Mouse (Mus musculus) heart, embryonic 14.5 days (tissue): ENCODE data around the gene Zc3h10. TPM values are rescaled to one million over a fixed set of nuclear protein-coding genes. Genes with fewer than 3 reads are reported as not detected.

ENCODE experiments used
- ATAC-seq: fragments of 200-750 bp; cut with Nextera tagmentation; 2 replicates; pipeline ENCODE4 v1.8.0; 2017; ENCODE audit warnings: low read depth, moderate TSS enrichment; ENCODE audit not compliant: insufficient number of reproducible peaks, insufficient read depth, low FRiP score
- H3K27ac ChIP-seq, 2 experiments: fragments of 200-500 bp in 1 of 2; fragments of 300-500 bp in 1 of 2; sonication (generic) in 1 of 2; replicated peaks in 1 of 2; 2 replicates each; pipeline ENCODE4 v1.5.1; 2012 to 2014; ENCODE audit warnings: low read depth in 2 of 2, low read length in 2 of 2, control low read depth in 1 of 2, mild to moderate bottlenecking in 1 of 2, mixed read lengths in 1 of 2; ENCODE audit not compliant: control insufficient read depth in 1 of 2, insufficient read depth in 1 of 2
- H3K27me3 ChIP-seq: fragments of 300-500 bp; sonication (generic); 2 replicates; pipeline ENCODE4 v1.6.1; 2014; ENCODE audit warnings: mild to moderate bottlenecking, low read length, control low read depth; ENCODE audit not compliant: control insufficient read depth, insufficient read depth
- H3K36me3 ChIP-seq: fragments of 300-500 bp; sonication (generic); 2 replicates; pipeline ENCODE4 v1.6.1; 2014; ENCODE audit warnings: mild to moderate bottlenecking, control low read depth, low read length, mixed read lengths; ENCODE audit not compliant: control insufficient read depth, insufficient read depth
- H3K4me1 ChIP-seq, 2 experiments: fragments of 200-500 bp in 1 of 2; fragments of 300-500 bp in 1 of 2; sonication (generic) in 1 of 2; 2 replicates each; pipeline ENCODE4 v1.6.1; 2012 to 2014; ENCODE audit warnings: low read length in 2 of 2, control low read depth in 1 of 2, mixed read lengths in 1 of 2; ENCODE audit not compliant: control insufficient read depth in 2 of 2, insufficient read depth in 2 of 2
- H3K4me2 ChIP-seq: fragments of 300-500 bp; sonication (generic); 2 replicates; pipeline ENCODE4 v1.6.1; 2014; ENCODE audit warnings: mild to moderate bottlenecking, low read length
- H3K4me3 ChIP-seq, 2 experiments: fragments of 200-500 bp in 1 of 2; fragments of 300-500 bp in 1 of 2; sonication (generic) in 1 of 2; 2 replicates each; pipeline ENCODE4 v1.5.1; 2012 to 2014; ENCODE audit warnings: low read length in 2 of 2, mild to moderate bottlenecking in 2 of 2, control low read depth in 1 of 2, low read depth in 1 of 2, moderate library complexity in 1 of 2; ENCODE audit not compliant: control insufficient read depth in 1 of 2, insufficient read depth in 1 of 2
- H3K9ac ChIP-seq: fragments of 300-500 bp; sonication (generic); 2 replicates; pipeline ENCODE4 v1.6.1; 2014; ENCODE audit warnings: mild to moderate bottlenecking, low read length
- H3K9me3 ChIP-seq: fragments of 300-500 bp; sonication (generic); 2 replicates; pipeline ENCODE4 v1.6.1; 2016; ENCODE audit warnings: low read length, control low read depth; ENCODE audit not compliant: control insufficient read depth
- WGBS: fragments of 180-500 bp; shearing (Covaris S2); extraction: QIAGEN DNeasy Blood & Tissue Kit; methylation state at CpG from one replicate; pipeline ENCODE4 v1.1.7; 2014; 5-methylcytosine and 5-hydroxymethylcytosine counted together
- polyA plus RNA-seq: library from polyadenylated mRNA; unstranded; fragments of >200 nt; fragmentation: Nextera tagmentation; extraction: Ambion mirVana; gene quantifications from 2 replicates; pipeline ENCODE4 v1.2.1, GENCODE M21; 2014

Zc3h10 gene
- polyA plus RNA-seq: 7.3 and 8.2 TPM in 2 replicates

DNA sequence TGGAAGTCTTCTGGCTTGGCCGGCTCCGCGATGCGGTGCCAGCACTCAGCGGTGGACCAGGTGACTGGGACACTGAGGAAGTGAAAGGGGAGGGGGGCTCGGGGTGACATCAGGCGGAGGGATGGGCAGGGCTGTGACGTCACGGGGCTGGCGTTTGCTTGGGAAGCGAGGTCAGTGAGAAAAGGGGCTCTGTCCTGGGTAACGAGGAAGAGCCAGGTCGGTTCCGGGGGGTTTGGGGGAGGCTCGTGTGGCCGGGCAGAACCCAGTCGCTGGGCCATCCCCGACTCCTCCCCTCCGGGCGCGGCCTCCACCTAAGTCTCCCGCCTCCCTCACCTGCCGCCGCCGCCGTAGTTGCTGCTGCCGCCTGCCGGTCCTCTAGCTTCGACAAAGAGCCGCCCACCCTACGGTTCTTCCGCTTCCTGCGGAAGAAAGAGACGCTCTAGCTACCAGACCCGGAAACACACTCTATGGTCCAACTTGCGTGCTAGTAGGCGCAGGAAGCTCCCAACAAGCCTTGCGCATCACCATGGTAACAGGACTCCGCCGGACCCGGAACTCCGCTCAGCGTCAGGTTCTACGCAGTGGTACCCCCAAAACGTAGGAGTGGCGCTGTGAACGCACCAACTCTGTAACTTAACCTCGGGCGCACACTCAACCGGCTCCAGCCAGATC is at the start of gene Zc3h10:
Gene Zc3h10, minus strand, starts transcription at position 414 of the 672 bp plus-strand sequence.
- Histone ChIP-seq H3K4me1 (peaks cover 2 to 14% of the 10 kb centered on the region in 2 experiments), H3K4me2 (peak within 1 kb of the TSS; percentile 71), H3K9ac (peak within 1 kb of the TSS; percentile 97), H3K4me3 (peak within 1 kb of the TSS; percentile 65 to 79), H3K36me3 (peaks cover 33% of the 10 kb centered on the region), H3K27ac (peak within 1 kb of the TSS; percentile 82 to 92), H3K9me3 (no peaks in the 10 kb centered on the region), H3K27me3 (no peaks in the 10 kb centered on the region)
- ATAC-seq: peak; percentile 87
- under 1% methylated on average over 46 of the region's 50 CpGs for whole genome bisulfite sequencing

DNA sequence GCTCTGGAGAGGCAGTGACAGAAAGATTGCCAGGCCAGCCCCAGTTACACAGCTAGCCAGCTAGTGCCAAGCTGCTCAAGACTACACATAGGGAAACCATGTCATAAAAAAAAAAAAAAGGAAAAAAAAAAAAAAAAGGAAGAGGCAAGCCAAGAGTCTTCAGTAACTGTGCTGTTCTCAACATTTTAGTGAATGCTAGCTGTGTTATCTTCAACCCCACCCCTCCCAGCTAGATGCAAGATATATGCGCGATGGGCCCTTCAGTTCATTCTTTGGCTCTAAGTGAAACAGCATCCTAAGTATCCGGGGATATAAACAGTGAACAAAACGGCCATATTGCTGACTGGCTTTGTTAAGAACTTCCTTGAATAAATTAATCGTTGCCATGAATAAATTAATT is 45.2 kb upstream of the Zc3h10 start:
- ATAC-seq: no peak
- Histone ChIP-seq H3K9ac (no peak overlapping the region), H3K9me3 (no peaks in the 10 kb centered on the region), H3K4me1 (peaks cover 6 to 11% of the 10 kb centered on the region in 2 experiments), H3K36me3 (no peaks in the 10 kb centered on the region), H3K27ac (no peak overlapping the region), H3K4me2 (no peak overlapping the region), H3K4me3 (no peak overlapping the region), H3K27me3 (peaks cover 15% of the 10 kb centered on the region)
- WGBS: 71% methylated on average over 5 of the region's 5 CpGs

DNA sequence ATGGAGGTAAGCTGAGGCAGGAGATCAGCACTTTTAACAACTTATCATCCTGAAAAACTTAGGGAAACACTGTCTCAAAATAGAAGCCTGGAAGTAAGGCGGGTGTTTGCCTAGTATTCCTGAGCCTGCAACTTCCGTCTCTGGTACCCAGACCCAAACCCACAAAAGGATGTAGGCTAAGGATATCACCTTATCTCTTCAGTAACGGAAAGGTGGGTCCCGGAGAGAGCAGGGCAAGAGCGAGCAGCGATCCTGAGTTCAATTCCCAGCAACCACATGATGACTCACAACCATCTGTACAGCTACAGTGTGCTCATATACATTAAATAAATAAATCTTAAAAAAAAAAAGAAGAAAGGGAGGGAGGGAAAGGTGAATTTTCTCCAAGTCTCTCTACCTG is 43.9 kb upstream of the Zc3h10 start:
- no peak for ATAC-seq
- peaks cover 6 to 11% of the 10 kb centered on the region in 2 experiments for H3K4me1 ChIP-seq
- H3K4me3 ChIP-seq: no peak overlapping the region
- H3K9ac ChIP-seq: no peak overlapping the region
- no peak overlapping the region for H3K27ac ChIP-seq
- no peaks in the 10 kb centered on the region for H3K9me3 ChIP-seq
- no peaks in the 10 kb centered on the region for H3K36me3 ChIP-seq
- WGBS: 54% methylated on average over 6 of the region's 6 CpGs
- H3K4me2 ChIP-seq: no peak overlapping the region
- H3K27me3 ChIP-seq: peaks cover 20% of the 10 kb centered on the region

DNA sequence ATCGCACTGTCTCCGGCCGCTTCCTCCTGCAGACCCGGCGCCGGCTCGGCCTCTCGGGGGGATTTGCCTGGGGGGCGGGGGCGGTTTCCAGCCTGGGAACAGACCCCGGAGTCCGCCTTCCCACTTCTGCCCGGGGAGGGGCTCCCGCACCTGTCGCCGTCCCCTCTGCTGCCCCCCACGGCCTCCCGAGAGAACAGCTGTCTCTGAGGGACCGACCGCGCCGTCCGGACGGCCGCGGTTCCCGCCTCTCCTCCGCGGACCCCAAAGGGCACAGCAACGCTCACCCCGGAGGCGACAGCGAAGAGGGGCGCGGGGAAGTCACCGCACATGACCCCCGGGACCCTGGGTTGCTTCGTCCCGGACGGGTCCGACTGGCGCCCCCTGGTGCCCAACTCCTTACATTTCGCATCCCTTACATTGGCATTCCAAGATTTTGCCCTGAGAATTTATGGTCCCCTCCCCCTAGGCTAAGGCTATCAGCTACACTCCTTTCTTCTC is 42.7 kb upstream of the Zc3h10 start:
- Histone ChIP-seq H3K27me3 (peaks cover 20% of the 10 kb centered on the region), H3K4me3 (peak overlapping the region; percentile 56 to 75), H3K4me2 (peak overlapping the region; percentile 99), H3K4me1 (peaks cover 6 to 11% of the 10 kb centered on the region in 2 experiments), H3K36me3 (no peaks in the 10 kb centered on the region), H3K27ac (no peak overlapping the region), H3K9me3 (no peaks in the 10 kb centered on the region), H3K9ac (peak overlapping the region; percentile 70)
- peak; percentile 44 for ATAC-seq
- WGBS: under 1% methylated on average over 42 of the region's 43 CpGs

DNA sequence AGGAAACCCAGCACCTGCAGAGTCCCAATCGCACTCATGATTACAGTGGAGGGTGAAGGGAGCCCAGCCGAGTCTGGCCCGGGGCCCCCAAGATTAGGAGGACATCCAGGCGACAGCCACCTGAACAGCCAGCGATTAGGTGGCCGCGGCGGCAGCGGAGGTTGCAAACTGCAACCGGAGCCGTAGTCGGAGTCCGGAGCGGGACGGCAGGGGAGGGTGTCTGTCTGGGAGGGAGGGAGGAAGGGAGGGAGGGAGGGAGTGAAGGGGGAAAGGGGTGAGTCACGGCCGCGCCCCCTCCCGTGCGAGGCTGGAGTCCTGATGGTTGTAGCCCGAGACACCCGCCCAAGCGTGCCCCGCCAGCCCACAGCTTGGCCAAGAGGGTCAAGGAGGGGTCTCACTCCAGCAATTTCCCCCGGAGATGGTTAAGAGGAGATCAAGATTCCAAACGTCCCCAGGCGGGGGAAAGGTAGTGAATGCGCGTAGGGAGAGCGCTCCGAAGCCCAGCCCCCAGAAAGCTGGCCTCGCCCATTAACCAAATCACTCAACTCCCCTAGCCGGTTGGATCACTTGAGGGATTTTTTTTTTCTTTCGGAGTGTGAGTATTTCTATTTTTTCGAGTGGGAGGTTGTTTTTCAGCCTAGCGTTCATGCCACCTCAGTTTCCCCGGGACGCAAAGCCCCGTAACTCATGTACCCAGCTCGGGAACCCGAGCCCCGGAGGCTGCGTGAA is 42.1 kb upstream of the Zc3h10 start, which contains the start of gene Erbb3:
Gene Erbb3, minus strand, starts transcription at position 189 of the 729 bp plus-strand sequence.
- Histone ChIP-seq H3K27me3 (peaks cover 20% of the 10 kb centered on the region), H3K9ac (peak within 1 kb of the TSS; percentile 70), H3K36me3 (no peaks in the 10 kb centered on the region), H3K27ac (no peak within 1 kb of the TSS), H3K9me3 (no peaks in the 10 kb centered on the region), H3K4me2 (peak within 1 kb of the TSS; percentile 99), H3K4me3 (peak within 1 kb of the TSS; percentile 56 to 75), H3K4me1 (peaks cover 6 to 11% of the 10 kb centered on the region in 2 experiments)
- 0% methylated on average over 42 of the region's 43 CpGs for WGBS
- peak; percentile 45; the same call in 1 of the 2 replicates for ATAC-seq

DNA sequence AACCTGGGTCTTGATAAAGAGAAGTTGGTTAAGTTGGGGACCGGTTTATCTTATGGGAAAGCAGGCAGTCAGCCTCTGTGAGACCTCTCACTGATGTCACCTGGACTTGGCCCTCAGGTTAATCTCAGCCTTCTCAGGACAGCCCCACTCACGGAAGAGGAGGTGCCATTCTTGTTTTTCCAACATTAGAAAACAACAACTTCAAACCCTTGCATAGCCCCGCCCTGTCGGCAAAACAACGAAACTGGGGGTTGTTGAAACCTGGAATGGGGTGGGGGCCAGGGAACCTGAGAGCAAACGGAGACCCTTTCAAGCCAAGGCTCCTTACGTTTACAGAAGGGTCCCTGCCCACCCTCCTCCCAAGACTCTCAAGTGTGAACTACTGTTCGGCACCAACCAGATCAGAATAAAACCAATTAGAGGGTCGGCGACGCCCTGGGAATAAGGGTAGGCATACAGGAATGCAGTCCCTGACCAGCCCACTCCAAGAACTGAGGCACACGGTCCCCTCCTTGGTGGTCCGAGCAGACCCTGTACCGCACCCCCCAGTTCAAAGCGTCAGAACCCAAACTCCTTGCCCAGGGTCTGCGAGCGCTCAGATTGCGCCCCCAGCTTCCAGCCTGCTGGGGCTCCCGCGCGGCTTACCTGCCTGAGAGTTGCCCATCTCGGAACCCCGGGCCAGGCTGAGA is 41.3 kb upstream of the Zc3h10 start:
- H3K4me1 ChIP-seq: peaks cover 11 to 14% of the 10 kb centered on the region in 2 experiments
- WGBS: 4% methylated on average over 23 of the region's 23 CpGs
- peak overlapping the region; percentile 99 for H3K4me2 ChIP-seq
- ATAC-seq: 0 out of 2 replicates have a peak, but pooled peaks have one; percentile 14
- H3K36me3 ChIP-seq: no peaks in the 10 kb centered on the region
- peak overlapping the region; percentile 56 to 75 for H3K4me3 ChIP-seq
- peak overlapping the region; percentile 70 for H3K9ac ChIP-seq
- H3K27me3 ChIP-seq: peaks cover 20% of the 10 kb centered on the region
- no peaks in the 10 kb centered on the region for H3K9me3 ChIP-seq
- H3K27ac ChIP-seq: no peak overlapping the region

DNA sequence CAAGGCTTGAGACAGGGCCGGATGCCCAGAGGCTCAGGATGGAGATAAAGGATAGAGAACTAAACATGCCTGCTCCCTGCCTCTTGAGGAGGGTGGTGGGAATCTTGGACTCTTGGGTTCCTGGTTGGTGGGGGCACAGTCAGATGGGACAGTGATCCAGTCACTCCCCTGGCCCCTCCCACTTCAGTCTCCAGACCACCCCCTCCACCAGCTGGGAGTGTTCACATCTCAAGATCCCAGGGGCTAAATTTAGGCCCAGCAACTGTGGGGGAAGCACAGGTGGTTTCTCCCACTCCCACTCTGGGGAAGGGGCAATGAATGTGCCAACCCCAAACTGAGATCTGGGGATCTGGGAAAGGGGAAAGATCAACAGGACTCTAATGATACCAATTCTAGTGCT is 40.6 kb upstream of the Zc3h10 start:
- H3K36me3 ChIP-seq: no peaks in the 10 kb centered on the region
- no peak overlapping the region for H3K27ac ChIP-seq
- H3K9ac ChIP-seq: no peak overlapping the region
- H3K4me1 ChIP-seq: peaks cover 19 to 20% of the 10 kb centered on the region in 2 experiments
- no peak overlapping the region for H3K4me3 ChIP-seq
- H3K27me3 ChIP-seq: peaks cover 20% of the 10 kb centered on the region
- no peak for ATAC-seq
- no peak overlapping the region for H3K4me2 ChIP-seq
- no peaks in the 10 kb centered on the region for H3K9me3 ChIP-seq
- WGBS: 31% methylated on average over 1 of the region's 1 CpGs
